Mouse (Mus musculus): ENCODE measurements around the gene Apbb2. TPM values are rescaled to one million over a fixed set of nuclear protein-coding genes. Genes with fewer than 3 reads are reported as not detected.

The Apbb2 gene
- polyA plus RNA-seq, 1 experiment, result 22.6 TPM

DNA sequence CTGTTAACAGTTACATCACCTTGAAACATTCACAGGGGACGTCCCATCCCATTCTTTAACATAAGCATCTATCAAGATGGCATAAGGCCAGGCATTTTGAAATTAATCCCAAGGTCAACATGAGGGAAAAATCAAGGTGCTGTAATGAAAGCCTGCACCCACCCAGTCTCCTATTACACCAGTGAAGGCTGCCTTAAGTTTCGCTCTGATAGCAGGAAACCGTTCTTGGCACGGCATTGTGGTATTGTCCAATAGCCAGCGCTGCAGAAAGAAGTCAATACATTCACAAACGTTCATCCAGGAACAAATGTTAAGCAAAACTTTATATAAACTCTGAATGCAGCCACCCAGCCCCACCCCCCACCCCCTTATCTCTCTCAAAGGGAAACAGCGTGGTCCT is 15.4 kb downstream of the Apbb2 start:
- Histone ChIP-seq H3K79me3 (ENCODE audit: low read depth) (peaks cover 90% of the 10 kb centered on the region), H3K27me3 (ENCODE audit: control insufficient read depth, insufficient read depth, insufficient read length) (no peaks in the 10 kb centered on the region), H3ac (ENCODE audit: control insufficient read depth, insufficient read length, low read depth) (no peak overlapping the region), H3K36me3 (ENCODE audit: control insufficient read depth, insufficient read depth) (peaks cover 6% of the 10 kb centered on the region), H3K4me3 (ENCODE audit: insufficient read depth, poor library complexity, severe bottlenecking) (no peak overlapping the region), H3K79me2 (ENCODE audit: control insufficient read depth, insufficient read depth) (peaks cover 100% of the 10 kb centered on the region)
- no peak for TF ChIP-seq CEBPB (IDR thresholded peaks at IDR 0.05; ENCODE audit: low read depth)
- no peak for TF ChIP-seq FOSL1 (IDR thresholded peaks at IDR 0.05; ENCODE audit: insufficient read depth, low read length, poor library complexity, severe bottlenecking)
- TF ChIP-seq MYOD1 (IDR thresholded peaks at IDR 0.05; ENCODE audit: control insufficient read depth, insufficient read length, low read depth), result no peak
- TF ChIP-seq USF1 (IDR thresholded peaks at IDR 0.05; ENCODE audit: low read depth), result no peak
- no peak for TF ChIP-seq MAX (IDR thresholded peaks at IDR 0.05)
- TF ChIP-seq MYOG (IDR thresholded peaks at IDR 0.05; ENCODE audit: control insufficient read depth, extremely low read depth, insufficient read length), result no peak
- TF ChIP-seq CTCF (IDR thresholded peaks at IDR 0.05; ENCODE audit: control insufficient read depth, insufficient read depth, insufficient read length), result no peak

DNA sequence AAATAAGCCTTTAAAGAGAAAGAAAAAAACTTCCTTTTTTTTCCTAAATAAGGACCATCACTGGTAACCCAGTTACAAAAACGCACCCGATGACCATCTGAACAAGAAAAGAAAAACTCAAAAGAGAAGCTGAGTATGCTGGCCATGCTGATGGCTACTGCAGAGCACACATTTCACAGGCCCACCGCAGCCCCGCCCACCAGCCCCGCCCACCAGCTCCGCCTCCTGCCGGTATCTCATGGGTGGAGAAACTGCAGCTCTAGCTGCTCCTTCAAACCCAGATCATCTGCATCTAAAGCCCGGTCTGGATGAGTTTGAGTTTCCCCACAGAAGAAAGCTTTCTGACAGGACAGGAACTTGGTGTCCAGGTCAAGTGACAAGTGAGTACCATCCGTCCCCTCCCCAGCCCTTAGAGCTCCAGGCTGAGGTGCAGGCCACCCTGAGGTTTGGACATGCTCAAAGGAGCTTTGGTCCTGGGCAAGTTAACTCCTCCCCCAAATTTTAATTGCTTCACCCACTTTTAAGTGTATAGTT is 16.2 kb downstream of the Apbb2 start:
- peaks cover 6% of the 10 kb centered on the region for H3K36me3 ChIP-seq (ENCODE audit: control insufficient read depth, insufficient read depth)
- no peaks in the 10 kb centered on the region for H3K27me3 ChIP-seq (ENCODE audit: control insufficient read depth, insufficient read depth, insufficient read length)
- TF ChIP-seq USF1 (IDR thresholded peaks at IDR 0.05; ENCODE audit: low read depth), result no peak
- TF ChIP-seq MAX (IDR thresholded peaks at IDR 0.05), result no peak
- TF ChIP-seq CEBPB (IDR thresholded peaks at IDR 0.05; ENCODE audit: low read depth), result no peak
- no peak for TF ChIP-seq MYOD1 (IDR thresholded peaks at IDR 0.05; ENCODE audit: control insufficient read depth, insufficient read length, low read depth)
- TF ChIP-seq MYOG (IDR thresholded peaks at IDR 0.05; ENCODE audit: control insufficient read depth, extremely low read depth, insufficient read length), result no peak
- TF ChIP-seq FOSL1 (IDR thresholded peaks at IDR 0.05; ENCODE audit: insufficient read depth, low read length, poor library complexity, severe bottlenecking), result no peak
- H3K79me3 ChIP-seq (ENCODE audit: low read depth), result peaks cover 90% of the 10 kb centered on the region
- H3K4me3 ChIP-seq (ENCODE audit: insufficient read depth, poor library complexity, severe bottlenecking), result no peak overlapping the region
- H3ac ChIP-seq (ENCODE audit: control insufficient read depth, insufficient read length, low read depth), result no peak overlapping the region
- peaks cover 100% of the 10 kb centered on the region for H3K79me2 ChIP-seq (ENCODE audit: control insufficient read depth, insufficient read depth)

DNA sequence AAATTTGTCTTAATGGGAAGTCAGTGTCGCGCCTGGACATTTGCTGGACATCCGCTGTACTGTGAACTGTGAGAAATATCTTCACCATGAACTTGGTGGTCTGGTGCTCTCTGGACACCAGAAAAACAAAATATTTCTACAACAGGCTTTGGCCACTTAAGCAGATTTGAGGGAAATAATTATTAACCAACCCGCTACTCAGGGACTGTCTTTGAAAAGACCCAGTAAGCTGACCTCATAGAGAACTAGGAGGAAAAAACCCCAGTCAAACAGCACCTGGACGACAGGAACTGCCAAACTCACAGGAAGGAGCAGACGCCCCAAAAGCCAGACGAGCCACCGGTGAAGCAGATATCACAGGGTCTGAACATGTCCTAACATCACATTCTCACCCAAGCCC is 18.2 kb downstream of the Apbb2 start:
- Histone ChIP-seq H3ac (ENCODE audit: control insufficient read depth, insufficient read length, low read depth) (no peak overlapping the region), H3K27me3 (ENCODE audit: control insufficient read depth, insufficient read depth, insufficient read length) (no peaks in the 10 kb centered on the region), H3K79me3 (ENCODE audit: low read depth) (peaks cover 88% of the 10 kb centered on the region), H3K79me2 (ENCODE audit: control insufficient read depth, insufficient read depth) (peaks cover 100% of the 10 kb centered on the region), H3K4me3 (ENCODE audit: insufficient read depth, poor library complexity, severe bottlenecking) (no peak overlapping the region), H3K36me3 (ENCODE audit: control insufficient read depth, insufficient read depth) (peaks cover 6% of the 10 kb centered on the region)
- no peak for TF ChIP-seq CEBPB (IDR thresholded peaks at IDR 0.05; ENCODE audit: low read depth)
- no peak for TF ChIP-seq MYOG (IDR thresholded peaks at IDR 0.05; ENCODE audit: control insufficient read depth, extremely low read depth, insufficient read length)
- TF ChIP-seq MAX (IDR thresholded peaks at IDR 0.05), result no peak
- TF ChIP-seq MYOD1 (IDR thresholded peaks at IDR 0.05; ENCODE audit: control insufficient read depth, insufficient read length, low read depth), result no peak
- no peak for TF ChIP-seq CTCF (IDR thresholded peaks at IDR 0.05; ENCODE audit: control insufficient read depth, insufficient read depth, insufficient read length)
- TF ChIP-seq FOSL1 (IDR thresholded peaks at IDR 0.05; ENCODE audit: insufficient read depth, low read length, poor library complexity, severe bottlenecking), result no peak

DNA sequence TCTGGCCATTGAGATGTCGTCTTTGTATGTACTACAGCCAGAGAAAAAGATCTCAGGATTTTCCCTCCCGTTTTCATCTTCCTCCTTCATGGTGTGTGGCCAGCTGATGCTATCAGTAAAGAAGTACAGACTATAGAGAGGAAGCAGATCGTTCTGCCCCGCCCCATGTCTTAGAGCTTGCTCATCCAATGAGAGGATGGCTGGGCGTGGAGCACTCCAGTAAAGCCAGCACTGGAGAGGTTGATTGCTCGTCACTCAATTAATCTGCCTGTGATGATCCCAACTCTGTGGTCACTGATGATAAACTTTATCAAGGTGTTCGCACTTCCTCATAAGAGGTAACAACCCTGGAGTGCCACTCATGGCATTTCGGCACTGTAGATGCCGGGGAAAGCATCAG is 18.7 kb downstream of the Apbb2 start:
- H3K79me3 ChIP-seq (ENCODE audit: low read depth), result peaks cover 88% of the 10 kb centered on the region
- no peaks in the 10 kb centered on the region for H3K27me3 ChIP-seq (ENCODE audit: control insufficient read depth, insufficient read depth, insufficient read length)
- no peak overlapping the region for H3K4me3 ChIP-seq (ENCODE audit: insufficient read depth, poor library complexity, severe bottlenecking)
- no peak overlapping the region for H3ac ChIP-seq (ENCODE audit: control insufficient read depth, insufficient read length, low read depth)
- TF ChIP-seq FOSL1 (IDR thresholded peaks at IDR 0.05; ENCODE audit: insufficient read depth, low read length, poor library complexity, severe bottlenecking) (no peak), MYOD1 (IDR thresholded peaks at IDR 0.05; ENCODE audit: control insufficient read depth, insufficient read length, low read depth) (no peak), CTCF (IDR thresholded peaks at IDR 0.05; ENCODE audit: control insufficient read depth, insufficient read depth, insufficient read length) (no peak), USF1 (IDR thresholded peaks at IDR 0.05; ENCODE audit: low read depth) (no peak), MYOG (IDR thresholded peaks at IDR 0.05; ENCODE audit: control insufficient read depth, extremely low read depth, insufficient read length) (no peak)
- H3K79me2 ChIP-seq (ENCODE audit: control insufficient read depth, insufficient read depth), result peaks cover 100% of the 10 kb centered on the region
- H3K36me3 ChIP-seq (ENCODE audit: control insufficient read depth, insufficient read depth), result peaks cover 6% of the 10 kb centered on the region

DNA sequence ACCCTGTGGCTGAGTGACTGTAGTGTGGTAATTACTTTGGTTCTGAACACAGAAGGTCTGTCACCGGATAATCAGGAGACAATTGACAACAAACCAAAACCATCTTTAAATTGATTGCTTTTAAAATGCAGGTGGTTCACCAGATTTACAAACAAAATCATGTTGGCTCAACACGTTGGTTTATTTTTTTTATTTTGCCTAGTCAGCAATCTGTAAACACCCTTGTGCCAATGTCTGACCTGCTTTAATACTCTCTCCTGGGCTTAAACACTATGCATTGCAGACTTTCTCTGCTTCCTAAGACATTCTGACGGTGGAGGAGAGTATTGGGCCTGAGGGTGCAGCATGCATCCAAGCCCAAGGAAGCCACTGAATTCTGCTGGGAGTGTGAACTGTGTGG is 22.3 kb downstream of the Apbb2 start:
- no peak overlapping the region for H3ac ChIP-seq (ENCODE audit: control insufficient read depth, insufficient read length, low read depth)
- H3K79me2 ChIP-seq (ENCODE audit: control insufficient read depth, insufficient read depth), result peaks cover 100% of the 10 kb centered on the region
- peaks cover 7% of the 10 kb centered on the region for H3K36me3 ChIP-seq (ENCODE audit: control insufficient read depth, insufficient read depth)
- H3K27me3 ChIP-seq (ENCODE audit: control insufficient read depth, insufficient read depth, insufficient read length), result no peaks in the 10 kb centered on the region
- H3K79me3 ChIP-seq (ENCODE audit: low read depth), result peaks cover 93% of the 10 kb centered on the region
- TF ChIP-seq MYOG (IDR thresholded peaks at IDR 0.05; ENCODE audit: control insufficient read depth, extremely low read depth, insufficient read length), result no peak
- TF ChIP-seq USF1 (IDR thresholded peaks at IDR 0.05; ENCODE audit: low read depth), result no peak
- TF ChIP-seq FOSL1 (IDR thresholded peaks at IDR 0.05; ENCODE audit: insufficient read depth, low read length, poor library complexity, severe bottlenecking), result no peak
- TF ChIP-seq MAX (IDR thresholded peaks at IDR 0.05), result no peak
- TF ChIP-seq CTCF (IDR thresholded peaks at IDR 0.05; ENCODE audit: control insufficient read depth, insufficient read depth, insufficient read length), result no peak
- TF ChIP-seq MYOD1 (IDR thresholded peaks at IDR 0.05; ENCODE audit: control insufficient read depth, insufficient read length, low read depth), result no peak
- TF ChIP-seq CEBPB (IDR thresholded peaks at IDR 0.05; ENCODE audit: low read depth), result no peak
- no peak overlapping the region for H3K4me3 ChIP-seq (ENCODE audit: insufficient read depth, poor library complexity, severe bottlenecking)

DNA sequence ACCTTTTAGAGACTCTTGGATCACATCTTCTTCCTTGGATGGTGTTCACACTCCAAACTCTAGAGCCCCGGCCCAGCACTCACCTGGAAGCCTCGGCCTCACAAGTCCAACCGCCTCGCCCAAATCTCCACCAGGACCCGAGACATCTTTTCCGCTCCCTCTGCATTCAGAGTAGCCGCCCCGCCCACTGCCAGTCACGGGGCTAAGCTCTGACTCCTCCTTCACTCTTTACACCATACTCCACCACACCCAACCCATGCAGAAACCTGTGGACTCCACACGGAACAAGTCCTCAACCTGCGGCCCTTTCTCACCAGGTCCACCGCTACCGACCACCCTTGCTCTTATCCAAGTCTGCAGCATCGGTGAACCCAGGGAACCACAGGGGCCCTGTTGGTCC is 23.7 kb downstream of the Apbb2 start:
- H3K27me3 ChIP-seq (ENCODE audit: control insufficient read depth, insufficient read depth, insufficient read length), result no peaks in the 10 kb centered on the region
- H3K4me3 ChIP-seq (ENCODE audit: insufficient read depth, poor library complexity, severe bottlenecking), result no peak overlapping the region
- no peak overlapping the region for H3ac ChIP-seq (ENCODE audit: control insufficient read depth, insufficient read length, low read depth)
- H3K79me3 ChIP-seq (ENCODE audit: low read depth), result peaks cover 93% of the 10 kb centered on the region
- TF ChIP-seq MAX (IDR thresholded peaks at IDR 0.05), result no peak
- no peak for TF ChIP-seq CEBPB (IDR thresholded peaks at IDR 0.05; ENCODE audit: low read depth)
- TF ChIP-seq USF1 (IDR thresholded peaks at IDR 0.05; ENCODE audit: low read depth), result no peak
- no peak for TF ChIP-seq CTCF (IDR thresholded peaks at IDR 0.05; ENCODE audit: control insufficient read depth, insufficient read depth, insufficient read length)
- TF ChIP-seq MYOD1 (IDR thresholded peaks at IDR 0.05; ENCODE audit: control insufficient read depth, insufficient read length, low read depth), result no peak
- no peak for TF ChIP-seq FOSL1 (IDR thresholded peaks at IDR 0.05; ENCODE audit: insufficient read depth, low read length, poor library complexity, severe bottlenecking)
- no peak for TF ChIP-seq MYOG (IDR thresholded peaks at IDR 0.05; ENCODE audit: control insufficient read depth, extremely low read depth, insufficient read length)
- H3K79me2 ChIP-seq (ENCODE audit: control insufficient read depth, insufficient read depth), result peaks cover 100% of the 10 kb centered on the region
- H3K36me3 ChIP-seq (ENCODE audit: control insufficient read depth, insufficient read depth), result peaks cover 15% of the 10 kb centered on the region
